Mouse (Mus musculus) heart, postnatal 14 days (tissue): Measurements from ENCODE around the gene Iqce. TPM values are rescaled to one million over a fixed set of nuclear protein-coding genes. Genes with fewer than 3 reads are reported as not detected.
A peak's percentile ranks its signal among the peaks of the same experiment; 100 is the strongest.

Experiments used
- DNase-seq, 2 experiments: peaks; one replicate each; pipeline ENCODE4 v3.0.0; 2021 to 2022
- intact Hi-C: fragments of 180-260 bp; cut with DNase I; formaldehyde crosslinking; loops from one replicate; pipeline ENCODE4 v1.15.1; 2025
- total RNA-seq, 2 experiments: library from RNA; stranded (reverse); gene quantifications; 2 replicates each; pipeline ENCODE4 v1.2.3; 2021

Iqce gene
- total RNA-seq, 2 experiments from 2014 or later, result 8.1 to 10.2 TPM

GRCm38 (mm10) chr5:140642076-140642475 lies 60.1 kb downstream of the Iqce start:
- intact Hi-C loops, result no loop called here

GRCm38 (mm10) chr5:140641254-140641928 lies 60.8 kb downstream of the Iqce start:
- intact Hi-C loops, result no loop called here
- DNase-seq, result peak in 1 of 2 experiments; percentile 54

More at GRCm38 (mm10) chr5:140642076-140642475, 60.1 kb downstream of the Iqce start:
- DNase-seq, result no peak

- no peak for DNase-seq
- intact Hi-C loops, result no loop called here
These were observed 61.4 kb downstream of the Iqce start for GRCm38 (mm10) chr5:140640812-140641211.

GRCm38 (mm10) chr5:140639871-140640270 lies 62.3 kb downstream of the Iqce start:
- peak; percentile 63 to 78 for DNase-seq
- intact Hi-C loops, result no loop called here

- intact Hi-C loops, result no loop called here
- no peak for DNase-seq
These were observed 62.9 kb downstream of the Iqce start for GRCm38 (mm10) chr5:140639312-140639711.

DNA sequence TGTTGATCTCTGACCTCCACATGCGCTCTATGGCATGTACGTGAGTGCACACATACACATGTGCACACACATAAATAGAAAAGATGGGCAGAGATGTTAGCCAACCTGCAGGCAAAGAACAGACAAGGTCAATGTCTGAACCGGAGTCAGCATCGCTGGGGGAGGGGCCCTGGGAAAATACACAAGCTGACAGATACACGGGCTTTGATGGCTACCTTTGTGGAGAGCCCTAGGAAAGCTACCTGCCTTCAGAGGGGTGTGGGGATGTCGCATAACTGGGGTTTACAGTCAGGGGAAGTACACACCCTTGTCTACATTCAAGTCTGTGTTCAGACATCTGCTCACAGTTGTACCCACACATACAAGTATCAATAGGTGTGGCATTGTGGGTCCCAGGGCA lies 63.7 kb downstream of the Iqce start:
- no peak for DNase-seq
- intact Hi-C loops, result no loop called here

GRCm38 (mm10) chr5:140637989-140638388 lies 64.2 kb downstream of the Iqce start:
- intact Hi-C loops, result no loop called here
- DNase-seq, result no peak

GRCm38 (mm10) chr5:140637058-140637410 lies 65.1 kb downstream of the Iqce start:
- intact Hi-C loops, result no loop called here
- DNase-seq, result no peak

- intact Hi-C loops, result no loop called here
- no peak for DNase-seq
These were observed 65.7 kb downstream of the Iqce start for GRCm38 (mm10) chr5:140636316-140637057.

DNA sequence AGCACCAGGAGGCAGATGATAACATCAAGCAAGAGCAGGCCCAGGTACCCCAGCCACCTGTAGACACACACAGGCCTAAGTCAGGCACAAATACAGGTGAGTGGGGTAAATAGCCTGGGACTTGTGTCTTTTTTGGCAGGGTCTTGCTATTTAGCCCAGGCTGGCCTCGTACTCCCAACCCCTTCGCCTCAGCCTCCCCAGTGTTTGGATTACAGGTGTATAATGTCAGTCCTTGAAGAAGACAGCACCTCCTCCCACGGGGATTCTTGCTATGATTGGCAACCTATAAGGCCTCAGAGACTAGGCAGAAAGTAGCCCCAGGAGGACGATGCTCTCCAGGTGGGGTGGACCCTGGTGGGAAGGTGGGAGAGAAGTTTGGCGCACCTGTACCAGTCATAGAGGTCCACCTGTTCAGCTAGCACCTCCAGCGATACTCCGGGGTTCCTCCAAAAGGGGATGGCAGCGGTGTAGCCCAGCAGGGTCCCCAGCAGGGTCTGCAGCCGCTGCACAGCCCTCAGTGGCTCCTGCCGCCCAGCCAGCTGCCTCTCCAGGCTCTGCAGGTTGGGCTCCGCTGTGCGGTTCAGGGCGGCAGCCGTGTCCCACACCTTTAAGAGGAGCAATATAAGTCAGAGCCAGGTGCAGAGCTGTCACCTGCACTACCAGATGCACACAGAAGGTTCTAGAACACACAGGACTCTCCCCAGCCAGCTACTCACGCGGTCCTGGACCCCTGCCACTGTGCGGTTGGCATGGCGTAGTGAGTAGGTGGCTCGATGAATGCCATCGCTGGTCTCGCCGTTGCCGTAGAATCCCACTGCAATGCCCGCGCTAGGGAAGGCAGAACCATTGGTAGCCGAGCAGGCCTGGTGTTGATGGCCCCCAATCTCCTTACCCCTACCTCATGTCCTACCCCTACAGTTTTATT lies 67.1 kb downstream of the Iqce start:
- intact Hi-C loops, result no loop called here
- no peak for DNase-seq

- intact Hi-C loops, result no loop called here
- no peak for DNase-seq
These were observed 68.7 kb downstream of the Iqce start for GRCm38 (mm10) chr5:140633432-140633831.

DNA sequence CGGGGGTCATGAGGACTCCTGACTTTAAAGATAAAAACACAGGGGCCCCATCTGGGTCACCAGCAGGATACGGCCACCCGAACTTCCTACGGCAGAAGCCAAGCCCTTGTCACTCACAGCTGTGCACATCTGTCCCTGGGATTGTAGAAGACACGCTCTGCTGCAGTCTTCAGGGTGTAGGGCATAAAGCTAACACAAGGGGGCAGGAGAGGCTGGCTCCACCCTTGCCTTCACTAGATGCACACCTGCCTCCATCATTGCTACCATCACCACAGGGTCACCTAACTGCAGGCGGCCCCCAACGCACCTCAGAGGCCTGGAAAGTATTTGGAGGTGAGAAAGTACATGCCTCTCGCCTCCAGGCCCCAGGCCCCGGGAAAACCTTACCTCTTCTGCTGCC lies 73.2 kb downstream of the Iqce start:
- intact Hi-C loops, result loop anchor here (2.0 kb wide), 1 partner anchor 36 kb away; no protein-coding TSS in a partner anchor

DNA sequence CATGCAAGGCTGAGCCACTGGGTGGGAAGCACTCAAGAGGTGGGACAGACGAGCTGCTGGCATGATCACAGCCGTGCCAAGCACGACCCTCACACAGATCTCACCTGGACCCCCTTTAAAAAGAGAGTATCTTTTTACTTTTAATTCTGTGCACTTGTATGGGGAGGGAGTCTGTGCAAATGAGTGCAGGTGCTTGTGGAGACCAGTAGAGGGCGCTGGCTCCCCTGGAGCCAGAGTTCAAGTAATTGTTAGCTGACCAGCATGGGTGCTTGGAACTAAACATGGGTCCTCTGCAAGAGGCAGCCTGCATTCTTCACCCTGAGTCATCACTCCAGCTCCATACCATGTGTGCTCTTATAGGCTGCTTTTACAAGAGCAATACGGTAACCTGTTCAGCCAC lies 74.6 kb downstream of the Iqce start:
- DNase-seq, result no peak
- intact Hi-C loops, result no loop called here

More for the DNA sequence above, 73.2 kb downstream of the Iqce start:
- peak in 1 of 2 experiments; percentile 47 for DNase-seq

DNA sequence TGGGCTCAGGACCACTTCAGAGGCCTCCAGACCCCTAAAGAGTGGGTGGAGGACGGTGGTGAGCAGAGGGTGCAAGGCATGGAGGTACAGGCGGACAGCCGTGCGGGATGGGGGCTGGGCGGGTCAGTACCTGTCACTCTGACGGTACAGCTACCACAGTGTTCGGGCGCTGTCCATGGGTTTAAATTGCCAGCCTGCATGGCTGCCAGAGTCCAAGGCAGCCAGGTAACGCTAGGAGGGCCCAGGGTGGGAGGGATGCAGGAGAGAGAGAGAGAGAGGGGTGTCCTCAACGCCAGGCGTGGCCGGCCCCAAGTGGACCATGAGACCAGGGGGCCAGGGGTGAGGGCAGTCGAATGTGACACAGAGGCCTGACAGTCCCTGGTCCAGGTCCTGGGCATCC lies 77.2 kb downstream of the Iqce start:
- DNase-seq, result no peak
- intact Hi-C loops, result no loop called here

- intact Hi-C loops, result no loop called here
- DNase-seq, result no peak
These were observed 77.9 kb downstream of the Iqce start for GRCm38 (mm10) chr5:140624238-140624637.

DNA sequence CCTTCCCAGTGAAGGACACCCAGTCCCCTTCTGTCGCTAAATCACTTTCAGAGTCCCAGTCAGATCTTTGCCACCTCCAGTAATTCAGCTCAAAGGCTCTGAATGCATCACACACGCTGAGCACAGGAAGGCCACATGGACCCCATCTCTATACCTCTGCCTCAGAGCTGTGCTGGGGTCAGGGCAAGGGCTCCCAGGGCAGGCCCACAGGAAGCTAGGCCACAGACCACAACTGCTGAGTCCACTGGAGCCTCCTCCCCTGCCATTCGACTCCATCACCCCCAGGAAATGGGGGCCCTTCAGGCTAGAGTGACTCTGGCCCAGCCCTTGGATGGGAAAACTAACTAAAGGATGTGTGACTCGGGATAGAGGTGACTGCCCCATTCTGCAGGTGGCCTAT lies 78.4 kb downstream of the Iqce start:
- intact Hi-C loops, result no loop called here
- no peak for DNase-seq

DNA sequence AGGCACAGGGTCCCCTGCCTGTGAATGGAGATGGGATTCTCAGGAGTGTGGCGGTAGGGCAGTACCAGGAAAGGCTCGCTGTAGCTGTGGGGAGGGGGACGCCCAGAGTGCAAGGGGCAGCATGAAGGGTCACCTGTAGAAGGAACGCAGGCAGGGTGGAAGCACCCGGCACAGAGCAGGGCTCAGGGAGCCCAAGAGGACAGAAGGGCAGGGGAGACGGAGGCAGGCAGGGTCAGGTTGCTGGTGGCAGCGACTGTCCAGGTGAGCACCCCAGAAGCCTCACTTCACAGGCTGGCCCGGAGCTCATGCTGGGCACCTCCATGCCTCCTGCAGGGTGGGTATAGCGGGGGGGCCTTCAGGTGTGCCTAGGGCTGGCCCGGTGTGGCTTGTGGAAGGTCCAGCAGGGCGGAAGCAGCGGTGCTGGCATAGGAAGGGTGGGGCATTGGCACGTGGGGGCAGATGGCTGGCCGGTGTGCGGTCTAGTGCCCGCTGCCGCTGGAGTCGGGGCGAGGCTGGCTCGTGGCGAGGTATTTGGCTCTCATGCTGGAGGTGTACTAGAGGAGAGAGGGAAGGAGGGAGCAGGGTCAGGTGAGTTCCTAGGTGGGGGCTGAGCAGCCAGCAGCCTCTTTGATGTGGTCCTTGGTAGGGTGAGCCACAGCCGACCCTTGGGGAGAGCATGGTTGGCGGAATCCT lies 79.1 kb downstream of the Iqce start:
- intact Hi-C loops, result no loop called here
- no peak for DNase-seq

DNA sequence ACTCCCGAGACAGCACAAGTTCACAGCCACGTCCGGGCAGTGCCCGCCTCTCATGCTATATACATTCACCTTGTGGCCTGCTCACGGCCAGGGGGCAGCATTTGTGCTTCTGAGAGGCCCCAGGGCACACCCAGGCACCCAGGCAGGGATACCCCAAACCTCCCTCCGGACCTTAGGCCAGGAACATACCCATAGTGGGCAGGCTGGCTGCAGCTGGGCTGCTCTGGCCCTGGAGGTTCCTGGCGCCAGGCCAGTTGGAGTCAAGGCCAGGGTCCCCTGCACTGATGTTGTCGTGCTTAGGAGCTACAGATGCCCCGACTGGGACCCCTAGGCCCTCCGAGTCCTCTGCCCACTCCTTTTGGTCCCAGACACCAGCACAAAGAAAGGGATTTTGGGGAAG lies 80.7 kb downstream of the Iqce start:
- intact Hi-C loops, result no loop called here
- DNase-seq, result no peak

DNA sequence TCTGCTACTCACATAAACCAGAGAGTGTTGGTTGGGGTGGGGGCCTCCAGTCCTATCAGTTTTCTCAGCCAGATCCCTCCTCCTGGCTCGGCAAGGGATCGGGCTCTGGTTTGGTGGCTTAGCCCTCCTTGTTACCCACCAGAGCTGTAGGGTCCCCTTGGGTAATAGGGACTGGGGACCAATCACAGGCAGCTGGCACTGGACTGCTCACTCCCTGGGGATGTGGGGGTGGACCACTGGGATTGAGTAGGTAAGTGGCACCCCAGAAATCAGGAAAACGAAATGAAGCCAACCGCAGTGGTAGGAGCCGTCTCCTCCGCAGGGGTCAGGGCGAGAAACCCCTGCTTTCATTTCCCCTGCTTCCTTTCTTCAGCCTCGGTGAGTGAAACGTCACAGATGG lies 81.1 kb downstream of the Iqce start:
- intact Hi-C loops, result no loop called here
- DNase-seq, result no peak
